Mouse (Mus musculus): ENCODE data around the gene Rims4.

The Rims4 gene

GRCm38 (mm10) chr2:163918317-163919258, at the start of gene Rims4:
Gene Rims4 (minus strand): TSS chr2:163918683.
- in situ Hi-C loops (cut with MboI, MseI), result loop anchor here (25.0 kb wide), 1 partner anchor 1456 kb away; no protein-coding TSS in a partner anchor

GRCm38 (mm10) chr2:163965706-163966105, 47.2 kb upstream of the Rims4 start:
- in situ Hi-C loops (cut with MboI, MseI), result no loop called here

- in situ Hi-C loops (cut with MboI, MseI), result no loop called here
These were observed 46.4 kb upstream of the Rims4 start for GRCm38 (mm10) chr2:163964606-163965560.

GRCm38 (mm10) chr2:163953622-163954310, 35.3 kb upstream of the Rims4 start:
- in situ Hi-C loops (cut with MboI, MseI), result no loop called here

- in situ Hi-C loops (cut with MboI, MseI), result no loop called here
These were observed 33.3 kb upstream of the Rims4 start for GRCm38 (mm10) chr2:163951770-163952169.

GRCm38 (mm10) chr2:163947976-163948375, 29.5 kb upstream of the Rims4 start:
- in situ Hi-C loops (cut with MboI, MseI), result no loop called here

GRCm38 (mm10) chr2:163946221-163946620, 27.7 kb upstream of the Rims4 start:
- in situ Hi-C loops (cut with MboI, MseI), result no loop called here

- in situ Hi-C loops (cut with MboI, MseI), result no loop called here
These were observed 26.0 kb upstream of the Rims4 start for GRCm38 (mm10) chr2:163944511-163944910.

- in situ Hi-C loops (cut with MboI, MseI), result no loop called here
These were observed 24.6 kb upstream of the Rims4 start for GRCm38 (mm10) chr2:163943056-163943455.

GRCm38 (mm10) chr2:163939522-163939921, 21.0 kb upstream of the Rims4 start:
- in situ Hi-C loops (cut with MboI, MseI), result no loop called here

GRCm38 (mm10) chr2:163932151-163932550, 13.7 kb upstream of the Rims4 start:
- in situ Hi-C loops (cut with MboI, MseI), result no loop called here

- in situ Hi-C loops (cut with MboI, MseI), result no loop called here
These were observed 10.1 kb upstream of the Rims4 start for GRCm38 (mm10) chr2:163928464-163929200.

GRCm38 (mm10) chr2:163925044-163925443, 6.6 kb upstream of the Rims4 start:
- in situ Hi-C loops (cut with MboI, MseI), result no loop called here

GRCm38 (mm10) chr2:163924531-163924930, 6.0 kb upstream of the Rims4 start:
- in situ Hi-C loops (cut with MboI, MseI), result loop anchor here (25.0 kb wide), 1 partner anchor 1462 kb away; no protein-coding TSS in a partner anchor

- in situ Hi-C loops (cut with MboI, MseI), result loop anchor here (25.0 kb wide), 1 partner anchor 1461 kb away; no protein-coding TSS in a partner anchor
These were observed 4.6 kb upstream of the Rims4 start for GRCm38 (mm10) chr2:163923113-163923512.

GRCm38 (mm10) chr2:163919581-163919980, 1.1 kb upstream of the Rims4 start:
- in situ Hi-C loops (cut with MboI, MseI), result loop anchor here (25.0 kb wide), 1 partner anchor 1457 kb away; no protein-coding TSS in a partner anchor

GRCm38 (mm10) chr2:163916703-163917102, 1.8 kb downstream of the Rims4 start:
- in situ Hi-C loops (cut with MboI, MseI), result loop anchor here (25.0 kb wide), 1 partner anchor 1454 kb away; no protein-coding TSS in a partner anchor

GRCm38 (mm10) chr2:163915294-163915791, 3.1 kb downstream of the Rims4 start:
- in situ Hi-C loops (cut with MboI, MseI), result loop anchor here (25.0 kb wide), 1 partner anchor 1453 kb away; no protein-coding TSS in a partner anchor

GRCm38 (mm10) chr2:163914107-163914506, 4.4 kb downstream of the Rims4 start:
- in situ Hi-C loops (cut with MboI, MseI), result loop anchor here (25.0 kb wide), 1 partner anchor 1452 kb away; no protein-coding TSS in a partner anchor

GRCm38 (mm10) chr2:163913704-163914103, 4.8 kb downstream of the Rims4 start:
- in situ Hi-C loops (cut with MboI, MseI), result loop anchor here (25.0 kb wide), 1 partner anchor 1451 kb away; no protein-coding TSS in a partner anchor
